Mouse (Mus musculus) CH12.LX (cell line): ENCODE data around the gene Ttc34. TPM values are rescaled to one million over a fixed set of nuclear protein-coding genes. Genes with fewer than 3 reads are reported as not detected.
A peak's percentile ranks its signal among the peaks of the same experiment; 100 is the strongest.

Source experiments
- DNase-seq: peaks from one replicate; pipeline ENCODE4 v3.0.0-alpha.2; 2013; ENCODE audit errors: extremely low read depth
- H3K27ac ChIP-seq: 2 replicates; pipeline ENCODE4 v1.5.1; 2012; ENCODE audit warnings: low read depth, mild to moderate bottlenecking, control low read depth, moderate library complexity; ENCODE audit not compliant: insufficient read depth
- H3K27me3 ChIP-seq: replicated peaks from 2 replicates; pipeline ENCODE3; 2012; ENCODE audit warnings: inconsistent platforms
- H3K36me3 ChIP-seq, 2 experiments: replicated peaks in 1 of 2; 2 replicates each; pipeline versions ENCODE3 to v1.6.1; 2012; ENCODE audit warnings: inconsistent platforms in 1 of 2, low read length in 1 of 2, mild to moderate bottlenecking in 1 of 2, mixed read lengths in 1 of 2, moderate library complexity in 1 of 2; ENCODE audit not compliant: control insufficient read depth in 1 of 2, insufficient read depth in 1 of 2
- H3K4me1 ChIP-seq, 2 experiments: 2 replicates each; pipeline ENCODE4 v1.6.1; 2012; ENCODE audit warnings: inconsistent platforms in 1 of 2, moderate library complexity in 1 of 2; ENCODE audit not compliant: insufficient read depth in 2 of 2, control insufficient read depth in 1 of 2
- H3K4me2 ChIP-seq: 2 replicates; pipeline ENCODE4 v1.6.1; 2012; ENCODE audit warnings: low read depth, mild to moderate bottlenecking, control low read depth; ENCODE audit not compliant: poor library complexity, insufficient read depth, severe bottlenecking
- H3K4me3 ChIP-seq, 3 experiments: fragments of 150-350 bp in 1 of 3; sonication (generic) in 1 of 3; replicated peaks in 1 of 3; 2 replicates each; pipeline versions ENCODE3 to v1.5.1; 2011 to 2012; ENCODE audit warnings: low read depth in 2 of 3, low read length in 2 of 3, mild to moderate bottlenecking in 2 of 3, moderate library complexity in 2 of 3, control low read depth in 1 of 3, improper control_type of control experiment in 1 of 3, inconsistent platforms in 1 of 3, mixed read lengths in 1 of 3; ENCODE audit not compliant: poor library complexity in 1 of 3
- H3K79me2 ChIP-seq: replicated peaks from 2 replicates; pipeline ENCODE4 v1.6.1; 2012; ENCODE audit warnings: mild to moderate bottlenecking, moderate library complexity; ENCODE audit not compliant: control insufficient read depth, poor library complexity, insufficient read depth, severe bottlenecking; ENCODE audit errors: extremely low read depth
- H3K9ac ChIP-seq: 2 replicates; pipeline ENCODE4 v1.6.1; 2012; ENCODE audit warnings: low read depth, mild to moderate bottlenecking, control low read depth, moderate library complexity; ENCODE audit not compliant: insufficient read depth
- H3K9me3 ChIP-seq: replicated peaks from 2 replicates; pipeline ENCODE3; 2012; ENCODE audit warnings: low read length, inconsistent platforms, mixed read lengths
- ELF1 ChIP-seq: IDR thresholded peaks from 2 replicates; pipeline ENCODE4 v1.6.1; 2014; ENCODE audit warnings: low read depth, mild to moderate bottlenecking, inconsistent platforms, low read length, improper control_type of control experiment
- EP300 ChIP-seq: IDR thresholded peaks from 2 replicates; pipeline ENCODE4 v1.6.1; 2011; ENCODE audit warnings: low read length, improper control_type of control experiment
- POLR2AphosphoS2 ChIP-seq: IDR thresholded peaks from 2 replicates; pipeline ENCODE4 v1.6.1; 2011; ENCODE audit warnings: low read depth, low read length, improper control_type of control experiment
- USF2 ChIP-seq: conservative IDR thresholded peaks from 2 replicates; pipeline ENCODE4 v1.6.1; 2011; ENCODE audit warnings: low read depth, low read length, improper control_type of control experiment
- ZC3H11A ChIP-seq: IDR thresholded peaks from 2 replicates; pipeline ENCODE4 v1.6.1; 2012; ENCODE audit warnings: low read depth, mild to moderate bottlenecking, inconsistent platforms, low read length, improper control_type of control experiment
- ZMIZ1 ChIP-seq: IDR thresholded peaks from 2 replicates; pipeline ENCODE4 v1.6.1; 2012; ENCODE audit warnings: low read depth, mild to moderate bottlenecking, inconsistent platforms, low read length, improper control_type of control experiment
- dilution Hi-C: fragments of 300-500 bp; cut with MboI; formaldehyde crosslinking; loops from 2 replicates; pipeline ENCODE4 v1.14.3; 2020; ENCODE audit warnings: low sequenced_read_pairs; ENCODE audit not compliant: extremely low pct_unique_long_range_greater_than_20kb, extremely low pct_ligation_motif_present
- in situ Hi-C: fragments of 300-500 bp; cut with MboI; formaldehyde crosslinking; loops from 3 replicates; pipeline ENCODE4 v1.14.3; 2019; ENCODE audit warnings: low sequenced_read_pairs, low pct_ligation_motif_present, low pct_unique_long_range_greater_than_20kb, mixed read lengths
- polyA plus RNA-seq: library from polyadenylated mRNA; unstranded; fragments of >175 nt; gene quantifications from 2 replicates; pipeline ENCODE4 v1.2.1, GENCODE M21; 2012; ENCODE audit warnings: low read depth; ENCODE audit not compliant: insufficient read length
- total RNA-seq, 2 experiments: library from RNA; depleted of rRNA; stranded (reverse); fragments of 300-350 nt in 1 of 2; fragments of >200 nt in 1 of 2; gene quantifications; 2 replicates each; pipeline ENCODE4 v1.2.3; 2012 to 2014

The Ttc34 gene
- total and polyA plus RNA-seq, 3 experiments, result not detected

DNA sequence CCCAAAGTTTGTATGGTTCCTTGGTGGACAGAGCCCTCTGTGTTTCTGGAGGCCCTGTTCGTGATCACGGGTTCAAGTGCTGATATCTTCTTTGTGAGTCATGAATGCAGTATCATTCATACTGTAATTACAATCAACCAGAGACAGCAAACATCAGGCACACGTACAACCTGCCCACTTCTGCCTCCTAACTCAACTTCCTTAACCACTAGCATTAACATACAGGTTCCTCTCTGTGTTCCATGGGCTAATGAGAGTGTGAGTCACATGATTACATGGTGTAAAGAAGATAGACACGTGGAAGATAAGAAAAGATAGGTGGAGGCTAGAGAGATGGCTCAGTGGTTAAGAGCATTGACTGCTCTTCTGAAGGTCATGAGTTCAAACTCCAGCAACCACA is 79.4 kb downstream of the Ttc34 start:
- Histone ChIP-seq H3K79me2 (no peaks in the 10 kb centered on the region), H3K27me3 (no peaks in the 10 kb centered on the region), H3K4me1 (peaks cover 38 to 54% of the 10 kb centered on the region in 2 experiments), H3K36me3 (peaks cover 32 to 37% of the 10 kb centered on the region in 2 experiments), H3K4me2 (no peak overlapping the region), H3K9me3 (peaks cover 14% of the 10 kb centered on the region), H3K27ac (peak overlapping the region; percentile 63), H3K9ac (no peak overlapping the region), H3K4me3 (no peak overlapping the region)
- in situ Hi-C loops (no loop called here), dilution Hi-C loops (no loop called here)
- TF ChIP-seq ELF1, result no peak
- TF ChIP-seq ZMIZ1, result no peak
- no peak for TF ChIP-seq USF2
- no peak for TF ChIP-seq POLR2AphosphoS2
- no peak for TF ChIP-seq ZC3H11A
- TF ChIP-seq EP300, result no peak
- no peak for DNase-seq

Other genes starting within 250 kb of the Ttc34 start
- not detected in 2 replicates for gene Prdm16, start 200.6 kb upstream of the Ttc34 start, total RNA-seq (2012; rRNA removed)
- not detected in 2 replicates for gene Prdm16, start 200.6 kb upstream of the Ttc34 start, total RNA-seq (2014; rRNA removed)
- not detected in 2 replicates for gene Prdm16, start 200.6 kb upstream of the Ttc34 start, polyA plus RNA-seq
- gene Actrt2, start 169.6 kb upstream of the Ttc34 start, total RNA-seq (2012; rRNA removed), result not detected in 2 replicates
- gene Actrt2, start 169.6 kb upstream of the Ttc34 start, total RNA-seq (2014; rRNA removed), result not detected in 2 replicates
- not detected in 2 replicates for gene Actrt2, start 169.6 kb upstream of the Ttc34 start, polyA plus RNA-seq
- 2.0 and 3.9 TPM in 2 replicates for gene Mmel1, start 32.1 kb downstream of the Ttc34 start, total RNA-seq (2012; rRNA removed)
- 2.0 and 2.2 TPM in 2 replicates for gene Mmel1, start 32.1 kb downstream of the Ttc34 start, total RNA-seq (2014; rRNA removed)
- gene Mmel1, start 32.1 kb downstream of the Ttc34 start, polyA plus RNA-seq, result 0.70 and 0.71 TPM in 2 replicates
- gene Fam213b, start 61.7 kb downstream of the Ttc34 start, total RNA-seq (2012; rRNA removed), result 28.3 and 49.8 TPM in 2 replicates
- gene Fam213b, start 61.7 kb downstream of the Ttc34 start, total RNA-seq (2014; rRNA removed), result 6.1 and 7.5 TPM in 2 replicates
- 5.5 and 7.0 TPM in 2 replicates for gene Fam213b, start 61.7 kb downstream of the Ttc34 start, polyA plus RNA-seq
- gene Tnfrsf14, start 91.1 kb downstream of the Ttc34 start, total RNA-seq (2012; rRNA removed), result 68.3 and 109 TPM in 2 replicates
- 21.0 and 25.9 TPM in 2 replicates for gene Tnfrsf14, start 91.1 kb downstream of the Ttc34 start, total RNA-seq (2014; rRNA removed)
- 19.8 and 20.0 TPM in 2 replicates for gene Tnfrsf14, start 91.1 kb downstream of the Ttc34 start, polyA plus RNA-seq
- 6.2 and 6.8 TPM in 2 replicates for gene Hes5, start 123.5 kb downstream of the Ttc34 start, total RNA-seq (2012; rRNA removed)
- gene Hes5, start 123.5 kb downstream of the Ttc34 start, total RNA-seq (2014; rRNA removed), result 2.1 and 2.7 TPM in 2 replicates
- 1.5 and 1.7 TPM in 2 replicates for gene Hes5, start 123.5 kb downstream of the Ttc34 start, polyA plus RNA-seq
- gene Pank4, start 126.7 kb downstream of the Ttc34 start, total RNA-seq (2012; rRNA removed), result 30.6 and 34.7 TPM in 2 replicates
- 27.6 and 28.1 TPM in 2 replicates for gene Pank4, start 126.7 kb downstream of the Ttc34 start, total RNA-seq (2014; rRNA removed)
- gene Pank4, start 126.7 kb downstream of the Ttc34 start, polyA plus RNA-seq, result 22.4 and 23.2 TPM in 2 replicates
- 0.38 and 0.47 TPM in 2 replicates for gene Plch2, start 219.3 kb downstream of the Ttc34 start, total RNA-seq (2012; rRNA removed)
- gene Plch2, start 219.3 kb downstream of the Ttc34 start, total RNA-seq (2014; rRNA removed), result 0.04 and 0.09 TPM in 2 replicates
- gene Plch2, start 219.3 kb downstream of the Ttc34 start, polyA plus RNA-seq, result 0.16 and 0.17 TPM in 2 replicates
- 15.7 and 21.9 TPM in 2 replicates for gene Pex10, start 229.6 kb downstream of the Ttc34 start, total RNA-seq (2012; rRNA removed)
- 9.2 and 10.2 TPM in 2 replicates for gene Pex10, start 229.6 kb downstream of the Ttc34 start, total RNA-seq (2014; rRNA removed)
- gene Pex10, start 229.6 kb downstream of the Ttc34 start, polyA plus RNA-seq, result 14.2 and 15.6 TPM in 2 replicates
- gene Rer1, start 248.9 kb downstream of the Ttc34 start, total RNA-seq (2012; rRNA removed), result 126 and 138 TPM in 2 replicates
- gene Rer1, start 248.9 kb downstream of the Ttc34 start, total RNA-seq (2014; rRNA removed), result 221 and 232 TPM in 2 replicates
- gene Rer1, start 248.9 kb downstream of the Ttc34 start, polyA plus RNA-seq, result 123 and 135 TPM in 2 replicates
- 7.1 and 8.7 TPM in 2 replicates for gene Morn1, start 249.1 kb downstream of the Ttc34 start, total RNA-seq (2012; rRNA removed)
- gene Morn1, start 249.1 kb downstream of the Ttc34 start, total RNA-seq (2014; rRNA removed), result 4.0 and 4.2 TPM in 2 replicates
- gene Morn1, start 249.1 kb downstream of the Ttc34 start, polyA plus RNA-seq, result 3.8 and 6.3 TPM in 2 replicates